Mouse (Mus musculus) layer of hippocampus, postnatal 36 days (tissue): ENCODE data around the gene Itln1. TPM values are rescaled to one million over a fixed set of nuclear protein-coding genes. Genes with fewer than 3 reads are reported as not detected.
"Not testable (repeated sequence)": the region's sequence is repeated elsewhere in the genome, so short reads cannot be mapped to it uniquely, and the experiment has no call there.

Experiments
- DNase-seq, 2 experiments: peaks; one replicate each; pipeline ENCODE4 v3.0.0; 2022
- total RNA-seq, 2 experiments: library from RNA; stranded (reverse); gene quantifications; 2 replicates each; pipeline ENCODE4 v1.2.3; 2021

Itln1 gene
- total RNA-seq, 2 experiments from 2014 or later = not detected

DNA sequence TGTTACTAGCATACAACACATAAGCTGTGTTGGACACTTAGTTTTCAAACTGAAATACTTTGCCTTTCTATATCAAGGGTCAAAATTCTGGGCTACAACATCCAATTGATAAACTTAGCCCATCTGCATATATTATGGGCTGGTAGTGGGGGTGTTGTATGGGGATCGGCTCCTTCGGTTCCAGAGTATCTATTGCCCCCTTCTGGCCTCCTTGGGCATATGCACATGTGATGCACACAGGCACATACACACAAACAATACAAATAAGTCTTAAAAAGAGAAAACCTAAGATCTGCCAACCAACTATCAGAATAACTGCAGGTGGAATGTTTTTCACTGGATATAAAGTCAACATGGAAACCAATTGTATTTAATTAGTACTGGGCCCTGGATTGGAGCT lies 21.9 kb downstream of the Itln1 start:
- DNase-seq = no peak

DNA sequence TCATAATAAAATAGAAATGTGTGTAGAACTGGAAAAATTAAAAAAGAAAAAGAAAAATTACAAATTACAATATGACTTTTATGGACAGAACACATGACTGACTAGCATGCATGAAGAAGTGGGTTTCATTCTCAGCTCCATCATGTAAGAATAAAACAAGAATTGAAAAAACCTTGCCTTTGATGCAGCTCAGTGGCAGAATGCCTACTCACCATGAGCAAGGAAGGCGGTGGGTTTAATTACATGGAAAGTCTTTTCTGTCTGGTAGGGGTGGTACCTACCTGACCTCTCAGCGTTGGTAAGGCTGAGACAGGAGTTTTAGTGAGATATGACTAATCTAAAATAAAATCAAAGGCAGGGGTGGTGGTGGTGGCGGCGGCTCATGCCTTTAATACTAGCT lies 30.5 kb downstream of the Itln1 start:
- no peak for DNase-seq

DNA sequence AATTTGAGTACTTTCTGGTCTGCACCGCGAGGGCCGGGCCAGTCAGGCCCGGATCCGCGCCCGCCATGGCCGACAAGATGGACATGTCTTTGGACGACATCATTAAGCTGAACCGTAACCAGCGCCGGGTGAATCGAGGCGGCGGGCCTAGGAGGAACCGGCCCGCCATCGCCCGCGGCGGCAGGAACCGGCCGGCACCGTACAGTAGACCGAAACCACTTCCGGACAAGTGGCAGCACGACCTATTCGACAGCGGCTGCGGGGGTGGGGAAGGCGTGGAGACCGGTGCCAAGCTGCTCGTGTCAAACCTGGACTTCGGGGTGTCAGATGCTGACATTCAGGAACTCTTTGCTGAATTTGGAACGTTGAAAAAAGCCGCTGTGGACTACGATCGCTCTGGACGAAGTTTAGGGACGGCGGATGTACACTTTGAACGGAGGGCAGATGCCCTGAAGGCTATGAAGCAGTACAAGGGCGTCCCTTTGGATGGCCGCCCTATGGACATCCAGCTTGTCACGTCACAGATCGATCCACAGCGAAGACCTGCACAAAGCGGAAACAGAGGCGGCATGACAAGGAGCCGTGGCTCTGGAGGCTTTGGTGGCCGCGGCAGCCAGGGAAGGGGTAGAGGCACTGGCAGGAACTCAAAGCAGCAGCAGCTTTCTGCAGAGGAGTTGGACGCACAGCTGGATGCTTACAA lies 31.4 kb downstream of the Itln1 start:
- peak; percentile 55 to 62 for DNase-seq

DNA sequence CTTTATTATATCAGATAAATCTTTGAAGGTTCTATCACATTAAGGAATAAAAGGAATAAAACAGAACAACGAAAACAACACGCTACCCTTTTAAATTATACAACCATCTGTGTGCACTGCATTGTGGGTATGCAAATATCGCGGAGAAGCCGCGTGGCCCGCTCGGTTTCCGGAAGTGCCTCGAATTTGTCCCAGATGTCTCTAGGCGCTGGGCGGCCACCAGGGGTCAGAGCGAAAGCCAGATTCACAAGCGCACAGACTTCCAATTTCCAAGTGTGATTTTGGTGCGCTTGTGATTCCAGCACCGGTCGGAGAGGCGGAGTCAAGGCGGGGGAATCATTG lies 31.9 kb downstream of the Itln1 start, which contains the start of gene Alyref2:
Alyref2 (plus strand) TSS at position 229 of the 342 bp plus-strand sequence.
- peak; percentile 87 to 90 for DNase-seq

DNA sequence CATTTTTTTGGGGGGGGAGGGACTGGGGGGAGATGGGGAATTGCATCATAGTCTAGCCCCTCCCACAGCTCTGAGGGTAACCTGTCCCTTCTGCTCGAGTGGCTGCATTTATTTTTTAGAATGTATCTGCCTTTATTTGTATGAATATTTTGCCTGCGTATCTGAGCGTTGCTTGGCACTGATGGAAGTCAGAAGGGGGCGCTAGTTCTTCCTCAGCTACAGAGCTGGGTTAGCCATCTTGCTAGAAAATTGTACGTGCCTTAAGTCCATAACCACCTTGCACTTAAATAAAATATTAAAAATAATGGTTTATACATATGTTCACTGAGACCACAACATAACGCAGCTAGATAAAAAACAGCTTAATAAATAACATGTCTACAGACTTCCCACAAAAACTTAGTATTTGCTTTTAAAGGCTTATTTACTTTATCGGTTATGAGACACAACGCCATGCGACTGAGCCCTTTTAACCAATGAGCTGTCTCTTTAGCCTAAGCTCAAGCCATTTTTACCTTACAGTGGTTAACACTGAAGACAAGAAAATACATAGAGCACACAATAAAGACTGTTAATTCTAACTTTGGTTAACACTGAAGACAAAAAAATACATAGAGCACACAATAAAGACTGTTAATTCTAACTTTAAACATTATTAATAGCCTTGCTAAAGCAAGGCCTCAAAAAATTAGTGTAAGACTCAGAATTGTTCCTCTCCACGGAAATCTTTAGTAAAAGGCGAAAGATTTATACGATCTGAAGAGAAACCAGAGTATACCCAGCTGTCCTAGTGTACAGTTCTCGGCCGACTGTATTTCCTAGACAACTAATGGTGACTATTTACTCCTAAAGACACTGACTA lies 32.5 kb downstream of the Itln1 start:
- DNase-seq = no peak

DNA sequence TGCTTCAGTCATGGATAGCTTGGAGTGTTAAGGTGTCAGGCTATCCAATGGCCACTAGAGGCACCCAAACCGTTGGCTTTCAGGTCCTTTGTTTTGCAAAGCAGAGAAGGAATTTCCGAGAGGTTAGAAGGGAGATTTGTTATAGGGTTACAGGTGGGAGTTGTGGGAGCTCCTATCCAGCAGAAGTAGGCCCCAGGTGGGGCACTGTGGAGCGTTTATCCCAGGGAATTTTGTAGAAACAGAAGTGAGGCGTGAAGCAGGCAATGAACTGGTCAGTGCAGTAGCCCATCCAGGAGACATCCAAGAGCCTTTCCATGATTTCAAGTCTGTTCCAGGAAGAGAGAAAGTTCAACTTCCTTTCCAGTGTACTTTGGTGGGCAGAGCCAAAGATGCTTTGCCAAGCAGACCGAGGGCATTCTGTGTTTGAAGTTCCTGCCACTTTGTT lies 33.4 kb downstream of the Itln1 start:
- no peak for DNase-seq

DNA sequence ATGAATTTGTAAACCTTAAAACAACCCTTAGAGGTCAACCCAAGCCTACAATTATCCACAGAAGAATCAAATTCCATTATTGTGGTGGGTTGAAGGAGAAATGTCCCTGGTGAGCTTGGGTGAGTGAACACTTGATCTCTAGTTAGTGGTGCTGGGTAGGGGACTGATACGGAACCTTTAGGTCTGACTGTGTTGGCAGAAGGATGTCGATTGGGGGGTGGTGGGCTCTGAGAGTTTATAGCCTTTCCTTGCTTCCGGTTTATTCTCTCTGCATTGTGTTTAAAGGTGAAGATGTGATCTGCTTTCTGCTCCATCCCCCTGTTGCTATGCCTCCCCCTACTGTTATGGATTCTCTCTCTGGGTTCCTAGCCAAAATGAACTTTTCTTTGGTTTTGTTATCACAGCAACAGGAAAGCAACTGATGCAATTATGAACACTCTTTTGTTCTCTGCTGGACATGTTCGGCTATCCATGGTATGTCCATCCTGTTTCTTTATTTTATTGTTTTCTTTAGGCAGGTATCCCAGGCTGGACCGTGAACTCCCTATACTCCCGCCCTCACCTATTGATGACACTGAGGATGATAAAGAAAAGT lies 34.0 kb downstream of the Itln1 start:
- no peak for DNase-seq

DNA sequence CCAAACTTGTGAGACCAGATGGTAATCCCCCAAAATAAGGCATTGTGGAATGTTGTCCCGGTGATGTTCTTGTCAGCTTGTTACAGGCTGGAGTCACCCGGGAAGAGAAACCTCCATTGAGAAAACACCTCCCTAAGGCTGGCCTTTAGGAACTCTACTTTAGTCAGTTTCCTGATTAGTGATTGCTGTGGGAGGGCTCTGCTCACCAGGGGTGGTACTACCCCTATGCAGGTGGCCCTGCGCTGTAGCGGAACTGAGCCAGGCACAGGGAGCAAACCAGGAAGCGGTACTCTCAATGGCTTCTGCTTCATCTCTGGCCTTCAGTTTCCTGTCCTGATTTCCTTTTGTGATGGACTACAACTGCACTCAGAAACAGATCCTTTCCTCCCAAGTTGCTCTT lies 35.2 kb downstream of the Itln1 start:
- DNase-seq = no peak

DNA sequence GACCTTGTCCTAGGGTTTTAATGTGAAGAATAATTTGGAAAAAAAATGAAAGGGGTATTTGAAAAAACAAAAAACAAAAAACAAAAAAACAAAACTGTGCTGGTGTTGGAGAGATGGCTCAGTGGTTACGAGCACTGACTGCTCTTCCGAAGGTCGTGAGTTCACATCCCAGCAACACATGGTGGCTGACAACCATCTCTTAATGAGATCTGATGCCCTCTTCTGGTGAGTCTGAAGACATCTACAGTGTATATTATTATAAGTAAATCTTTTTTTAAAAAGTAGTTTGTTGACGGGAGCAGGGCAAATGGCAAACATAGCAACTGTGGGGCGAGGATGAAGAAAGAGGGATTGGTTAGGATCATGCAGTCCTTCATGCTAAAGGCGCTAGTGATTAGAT lies 39.7 kb downstream of the Itln1 start:
- DNase-seq = no peak

DNA sequence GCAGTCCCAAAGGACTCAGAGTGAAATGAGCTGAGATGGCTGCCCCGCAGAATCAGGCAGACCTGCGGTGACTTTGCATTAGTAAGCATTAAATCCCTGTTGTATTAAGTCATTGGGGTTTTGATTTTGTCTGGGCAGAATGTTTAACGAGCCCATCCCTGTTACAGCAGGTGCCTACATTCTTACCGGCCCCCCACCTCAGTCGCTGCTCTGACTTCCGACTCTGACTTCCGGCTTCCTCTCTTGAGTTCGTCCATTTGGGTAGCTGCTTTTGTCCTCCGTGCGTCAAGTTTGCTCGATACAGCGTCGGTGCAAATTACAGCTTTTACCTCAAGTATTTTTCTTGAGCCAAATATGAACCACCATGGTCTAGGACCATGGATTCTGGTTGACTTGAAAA lies 40.9 kb downstream of the Itln1 start:
- DNase-seq = no peak

DNA sequence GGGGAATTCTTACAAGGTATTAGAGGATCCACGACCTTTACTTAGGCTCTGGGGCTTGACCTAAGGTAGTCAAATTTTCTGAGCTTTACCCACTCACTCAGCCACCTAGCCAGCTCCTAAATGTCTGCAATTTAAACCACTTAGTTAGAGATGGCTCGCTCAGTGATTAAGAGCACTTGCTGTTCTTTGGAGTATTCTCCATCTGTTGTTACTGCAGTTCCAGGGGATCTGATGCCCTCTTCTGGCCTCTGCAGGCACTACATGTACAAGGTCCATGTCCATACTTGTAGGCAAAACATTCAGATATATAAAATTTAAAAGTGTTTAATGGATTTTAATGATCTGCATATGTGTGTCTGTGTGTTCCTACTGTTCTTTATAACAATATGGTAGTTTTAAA lies 56.1 kb downstream of the Itln1 start:
- peak; percentile 56 to 65 for DNase-seq

DNA sequence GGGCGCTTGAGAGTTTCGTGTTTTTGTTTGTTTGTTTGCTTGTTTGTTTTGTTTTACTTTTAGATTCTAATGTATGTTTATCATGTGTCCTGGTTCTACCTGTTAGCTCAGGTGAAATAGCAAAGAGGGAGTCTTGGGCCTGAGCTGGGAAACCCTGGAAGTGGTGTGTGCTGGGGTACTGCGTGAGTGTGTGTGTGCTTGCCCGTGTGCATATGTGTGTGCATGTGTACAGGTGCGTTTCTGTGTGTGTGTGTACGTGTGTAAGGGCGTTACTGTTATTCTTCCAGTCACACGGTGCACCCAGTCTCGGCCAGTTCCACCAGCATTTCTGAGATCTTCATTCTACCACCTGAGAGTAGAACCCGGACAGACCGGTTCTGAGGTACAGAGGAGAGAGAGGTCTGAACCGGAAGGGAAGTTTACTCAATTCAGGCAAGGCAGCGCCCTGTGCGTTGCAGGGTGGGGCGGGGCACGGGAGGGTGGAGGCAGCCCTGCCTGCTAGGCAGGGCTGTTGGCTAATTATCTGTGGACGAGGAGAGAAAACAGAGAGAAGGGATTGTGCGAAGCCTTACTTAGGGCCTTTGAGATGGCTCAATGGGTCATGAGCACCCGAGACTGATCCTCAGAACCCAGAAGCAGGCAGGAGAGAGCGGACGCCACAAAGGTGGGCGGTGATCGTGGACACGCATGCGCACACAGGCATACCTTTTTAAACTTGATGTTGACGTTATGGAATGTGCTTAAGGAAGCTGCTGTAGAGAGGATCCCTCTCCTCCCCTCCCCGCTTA lies 57.1 kb downstream of the Itln1 start:
- DNase-seq = no peak

DNA sequence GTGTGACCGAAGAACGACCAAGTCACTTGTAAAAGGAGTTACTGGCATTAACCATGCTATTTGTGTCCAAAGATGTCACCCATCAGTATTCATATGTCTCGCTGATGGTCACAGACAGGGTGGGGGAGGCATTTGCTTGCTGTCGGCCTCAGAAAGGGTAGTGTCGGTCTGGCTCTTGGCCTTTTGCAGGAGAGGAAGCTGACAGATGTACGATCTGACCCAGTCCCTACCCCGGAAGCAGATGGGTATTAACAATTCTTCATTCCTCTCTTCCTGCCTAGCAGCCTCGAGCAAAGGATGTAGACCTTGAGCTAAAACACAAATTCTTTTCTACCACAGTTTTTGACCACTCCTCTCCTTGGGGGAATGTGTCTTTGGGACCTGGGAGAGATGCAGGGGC lies 58.0 kb downstream of the Itln1 start:
- no peak for DNase-seq

DNA sequence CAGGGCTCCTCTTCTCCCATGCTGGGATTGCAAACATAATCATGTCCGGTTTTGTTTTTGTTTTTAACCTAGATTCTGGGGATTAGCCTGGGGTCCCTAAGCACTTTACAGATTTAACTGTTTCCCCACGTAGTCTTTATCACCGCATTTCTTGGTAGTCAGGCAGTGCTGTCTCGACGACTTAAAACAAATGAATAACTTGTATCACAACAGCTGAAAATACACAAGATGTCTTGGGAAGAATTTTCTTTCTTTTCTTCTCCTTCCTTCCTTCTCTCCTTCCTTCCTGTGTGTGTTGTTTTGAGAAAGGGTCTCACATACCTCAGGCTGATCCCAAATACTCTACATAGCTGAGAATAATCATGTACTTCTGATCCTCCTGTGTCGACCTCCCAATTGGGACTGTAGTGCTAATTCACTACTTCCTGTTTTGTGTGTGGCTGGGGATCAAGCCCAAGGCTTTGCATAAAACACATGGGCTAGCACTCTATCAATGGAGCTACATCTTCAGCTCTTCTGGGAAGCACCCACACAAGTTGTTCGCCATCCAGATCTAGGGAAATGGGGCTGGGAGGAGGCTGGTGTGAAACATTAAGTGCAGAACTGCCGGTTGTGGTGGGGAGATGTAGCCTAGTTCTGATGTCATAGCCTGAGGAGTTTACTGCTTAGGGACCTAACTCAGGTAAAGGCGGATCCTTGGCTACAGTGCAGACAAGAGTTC lies 61.0 kb downstream of the Itln1 start:
- DNase-seq = no peak

DNA sequence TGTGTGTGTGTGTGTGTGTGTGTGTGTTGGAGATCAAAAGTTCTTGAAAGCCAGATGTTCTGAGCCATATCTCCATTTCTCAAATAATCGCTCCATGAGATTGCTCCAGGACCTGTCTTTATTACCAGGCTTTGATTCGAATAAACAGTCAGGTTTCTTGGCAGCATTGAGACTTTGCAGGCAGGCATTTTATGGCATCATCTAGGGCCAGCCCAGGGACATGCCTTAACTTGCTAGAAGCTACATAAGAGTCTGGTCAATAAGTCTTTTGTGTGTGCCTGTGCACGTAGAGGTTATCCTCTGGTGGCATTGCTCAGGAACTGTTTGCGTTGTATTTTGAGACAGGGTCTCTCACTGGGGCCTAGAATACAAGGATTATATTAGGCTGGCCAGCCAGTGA lies 61.6 kb downstream of the Itln1 start:
- no peak for DNase-seq

DNA sequence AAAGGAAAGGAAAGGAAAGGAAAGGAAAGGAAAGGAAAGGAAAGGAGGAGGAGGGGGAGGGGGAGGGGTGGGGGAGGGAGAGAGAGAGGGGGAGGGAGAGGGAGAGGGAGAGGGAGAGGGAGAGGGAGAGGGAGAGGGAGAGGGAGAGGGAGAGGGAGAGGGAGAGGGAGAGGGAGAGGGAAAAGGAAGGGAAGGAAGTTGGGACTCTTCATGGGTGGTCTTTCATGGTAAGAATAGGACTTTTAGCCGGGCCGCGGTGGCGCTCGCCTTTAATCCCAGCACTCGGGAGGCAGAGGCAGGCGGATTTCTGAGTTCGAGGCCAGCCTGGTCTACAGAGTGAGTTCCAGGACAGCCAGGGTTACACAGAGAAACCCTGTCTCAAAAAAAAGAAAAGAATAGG lies 63.2 kb downstream of the Itln1 start:
- not testable (repeated sequence) for DNase-seq

DNA sequence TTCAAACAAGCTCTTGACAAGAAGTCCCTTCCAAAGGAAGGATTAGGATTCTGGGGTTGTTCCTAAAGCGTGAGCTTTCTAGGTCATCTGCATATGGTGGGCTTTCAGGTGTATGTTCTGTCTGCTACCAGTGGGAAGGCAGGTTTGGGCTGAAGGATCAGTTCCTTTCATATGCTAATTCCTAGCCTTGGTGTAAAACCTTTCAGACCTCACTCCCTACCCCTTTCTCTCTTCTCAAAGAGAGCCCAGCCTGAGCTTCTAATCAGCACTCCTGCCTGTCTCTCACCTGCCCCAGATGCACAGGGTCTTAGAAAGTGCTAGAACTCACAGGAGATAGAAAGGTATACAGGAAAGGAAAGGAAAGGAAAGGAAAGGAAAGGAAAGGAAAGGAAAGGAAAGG lies 63.6 kb downstream of the Itln1 start:
- DNase-seq = no peak

DNA sequence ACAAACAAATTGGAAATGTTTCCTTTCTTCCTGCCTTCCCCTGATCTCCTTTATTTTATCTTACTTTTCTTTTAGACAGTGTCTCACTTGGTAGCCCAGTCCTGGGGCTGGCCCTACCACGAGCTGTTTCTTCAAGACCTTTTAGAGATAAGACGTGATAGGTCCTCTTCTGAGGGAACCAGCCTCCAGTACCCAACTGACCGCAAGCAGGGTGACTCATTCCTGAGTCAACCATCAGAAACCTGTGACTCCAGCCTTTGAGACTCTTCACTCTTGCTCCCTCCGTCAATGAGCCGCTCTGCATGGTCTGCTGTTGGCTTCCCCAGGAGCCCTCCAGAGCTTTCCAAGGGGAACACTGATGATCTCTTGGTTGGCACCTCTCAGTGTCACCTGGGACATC lies 64.2 kb downstream of the Itln1 start:
- no peak for DNase-seq

DNA sequence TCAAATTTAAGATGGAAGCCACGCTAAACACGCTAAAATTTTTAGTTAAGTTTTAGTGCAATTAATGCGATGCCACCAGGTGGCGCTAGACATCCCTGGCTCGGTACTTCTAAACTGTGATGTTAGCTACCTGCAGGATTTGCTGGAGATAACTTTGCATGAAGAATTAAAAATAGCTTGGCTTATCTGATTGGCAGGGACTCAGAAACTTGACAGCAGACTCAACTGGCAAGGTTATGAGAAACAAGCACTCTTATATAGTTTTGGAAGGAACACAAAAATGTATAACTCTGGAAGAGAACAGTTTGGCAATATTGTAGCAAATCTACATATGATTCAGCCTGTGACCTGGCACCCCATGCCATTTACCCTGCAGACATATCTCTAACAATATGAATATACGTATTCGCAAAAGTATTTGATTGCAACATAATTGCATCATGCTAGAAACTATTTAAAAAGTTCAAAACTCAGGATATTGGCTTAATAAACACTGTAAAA lies 64.7 kb downstream of the Itln1 start:
- DNase-seq = peak; percentile 14 to 17

DNA sequence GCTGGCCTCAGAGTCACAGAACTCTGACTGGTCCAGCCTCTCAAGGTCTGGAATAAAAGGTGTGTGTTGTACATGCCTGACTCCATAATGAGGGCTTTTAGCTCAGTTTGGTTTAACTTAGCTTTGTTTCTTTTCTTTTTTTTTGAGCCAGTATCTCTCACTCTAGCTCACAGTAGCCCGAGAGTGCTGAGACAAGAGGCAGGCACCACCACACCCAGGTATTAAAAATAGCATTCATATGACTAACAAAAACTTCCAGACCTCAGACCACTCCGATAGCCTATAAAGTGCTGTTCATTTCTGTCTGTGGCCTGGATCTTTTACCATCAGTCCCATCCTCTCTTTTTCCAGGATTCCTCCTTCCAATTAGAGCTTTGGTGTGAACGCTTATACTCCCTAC lies 65.4 kb downstream of the Itln1 start:
- DNase-seq = no peak
